Mouse (Mus musculus) spleen, adult 2 months (tissue): Measurements from ENCODE around the gene Sema3g. TPM values are rescaled to one million over a fixed set of nuclear protein-coding genes. Genes with fewer than 3 reads are reported as not detected.

ENCODE experiments used
- DNase-seq, 2 experiments: peaks; one replicate each; pipeline versions ENCODE4 v3.0.0 to v3.0.0-alpha.2; 2012 to 2021; ENCODE audit warnings: low spot score in 2 of 2, low read depth in 1 of 2
- H3K27ac ChIP-seq: fragments of 200-500 bp; 2 replicates; pipeline ENCODE4 v1.5.1; 2012; ENCODE audit warnings: low read length, inconsistent platforms; ENCODE audit not compliant: insufficient read depth
- H3K27me3 ChIP-seq: fragments of 200-500 bp; 2 replicates; pipeline ENCODE4 v1.6.1; 2012; ENCODE audit warnings: mild to moderate bottlenecking, moderate library complexity, low read length, inconsistent platforms; ENCODE audit not compliant: control insufficient read depth, insufficient read depth
- H3K36me3 ChIP-seq: fragments of 200-500 bp; 2 replicates; pipeline ENCODE4 v1.6.1; 2012; ENCODE audit warnings: mild to moderate bottlenecking, low read length, inconsistent platforms; ENCODE audit not compliant: control insufficient read depth, insufficient read depth
- H3K4me1 ChIP-seq: fragments of 200-500 bp; 2 replicates; pipeline ENCODE4 v1.6.1; 2011; ENCODE audit warnings: inconsistent platforms; ENCODE audit not compliant: control insufficient read depth, insufficient read depth, insufficient read length
- H3K4me3 ChIP-seq: fragments of 200-500 bp; 2 replicates; pipeline ENCODE4 v1.5.1; 2011; ENCODE audit warnings: mild to moderate bottlenecking, inconsistent platforms; ENCODE audit not compliant: insufficient read depth, insufficient read length; ENCODE audit errors: extremely low read depth
- CTCF ChIP-seq: fragments of 200-500 bp; IDR thresholded peaks from 2 replicates; pipeline ENCODE4 v1.5.1; 2011; ENCODE audit warnings: mild to moderate bottlenecking, inconsistent platforms; ENCODE audit not compliant: insufficient read depth, insufficient read length, insufficient replicate concordance; ENCODE audit errors: extremely low read depth
- POLR2A ChIP-seq: fragments of 200-500 bp; IDR thresholded peaks from 2 replicates; pipeline ENCODE4 v1.6.1; 2011; ENCODE audit warnings: low read depth, low read length, inconsistent platforms
- WGBS: fragments of 180-500 bp; shearing (Covaris S2); methylation state at CpG from one replicate; pipeline ENCODE4 v1.1.7; 2018; 5-methylcytosine and 5-hydroxymethylcytosine counted together
- polyA plus RNA-seq: library from polyadenylated mRNA; depleted of rRNA; stranded (reverse); fragments of >200 nt; gene quantifications from 2 replicates; pipeline ENCODE4 v1.2.3, GENCODE M21; 2012; rRNA removed

Sema3g gene
- polyA plus RNA-seq, 1 experiment = 4.3 TPM

GRCm38 (mm10) chr14:31269456-31270100, 51.9 kb downstream of the Sema3g start:
- TF ChIP-seq CTCF = no peak
- no peak for TF ChIP-seq POLR2A
- no peak overlapping the region for H3K27ac ChIP-seq
- no peaks in the 10 kb centered on the region for H3K4me1 ChIP-seq
- H3K27me3 ChIP-seq = no peaks in the 10 kb centered on the region
- no peak for DNase-seq
- H3K36me3 ChIP-seq = no peaks in the 10 kb centered on the region
- H3K4me3 ChIP-seq = no peak overlapping the region
- WGBS = 32% methylated on average over 28 of the region's 28 CpGs

- Histone ChIP-seq H3K4me3 (no peak overlapping the region), H3K27ac (no peak overlapping the region), H3K36me3 (no peaks in the 10 kb centered on the region), H3K27me3 (no peaks in the 10 kb centered on the region), H3K4me1 (no peaks in the 10 kb centered on the region)
- TF ChIP-seq POLR2A = no peak
- no peak for TF ChIP-seq CTCF
- DNase-seq = no peak
- WGBS = 88% methylated on average over 6 of the region's 6 CpGs
These were observed 53.5 kb downstream of the Sema3g start for GRCm38 (mm10) chr14:31271121-31271520.

GRCm38 (mm10) chr14:31272164-31272563, 54.5 kb downstream of the Sema3g start:
- DNase-seq = peak; percentile 52 to 70
- H3K27ac ChIP-seq = no peak overlapping the region
- H3K36me3 ChIP-seq = no peaks in the 10 kb centered on the region
- 25% methylated on average over 7 of the region's 7 CpGs for WGBS
- no peak overlapping the region for H3K4me3 ChIP-seq
- no peak for TF ChIP-seq POLR2A
- peak; percentile 83; the same call in 1 of the 2 replicates for TF ChIP-seq CTCF
- H3K27me3 ChIP-seq = no peaks in the 10 kb centered on the region
- no peaks in the 10 kb centered on the region for H3K4me1 ChIP-seq

Other genes starting within 250 kb of the Sema3g start
- 5.4 and 7.4 TPM in 2 replicates for gene Glt8d1, start 216.5 kb upstream of the Sema3g start, polyA plus RNA-seq
- gene Spcs1, start 216.2 kb upstream of the Sema3g start, polyA plus RNA-seq = 49.4 and 50.8 TPM in 2 replicates
- 9.2 and 14.4 TPM in 2 replicates for gene Pbrm1, start 198.7 kb upstream of the Sema3g start, polyA plus RNA-seq
- gene Gnl3, start 198.7 kb upstream of the Sema3g start, polyA plus RNA-seq = 13.0 and 16.3 TPM in 2 replicates
- gene Smim4, start 88.9 kb upstream of the Sema3g start, polyA plus RNA-seq = 33.3 and 44.2 TPM in 2 replicates
- 30.3 and 46.4 TPM in 2 replicates for gene Nt5dc2, start 86.8 kb upstream of the Sema3g start, polyA plus RNA-seq
- gene Stab1, start 49.2 kb upstream of the Sema3g start, polyA plus RNA-seq = 42.1 and 44.3 TPM in 2 replicates
- gene Tnnc1, start 9.5 kb upstream of the Sema3g start, polyA plus RNA-seq = 0.18 and 0.62 TPM in 2 replicates
- gene Nisch, start 914 bp upstream of the Sema3g start, polyA plus RNA-seq = 257 and 263 TPM in 2 replicates
- gene Phf7, start 33.5 kb downstream of the Sema3g start, polyA plus RNA-seq = 4.9 and 6.3 TPM in 2 replicates
- gene Bap1, start 33.6 kb downstream of the Sema3g start, polyA plus RNA-seq = 31.8 and 40.6 TPM in 2 replicates
- 0.29 and 0.30 TPM in 2 replicates for gene Dnah1, start 106.0 kb downstream of the Sema3g start, polyA plus RNA-seq
- 7.8 and 9.0 TPM in 2 replicates for gene Capn7, start 118.8 kb downstream of the Sema3g start, polyA plus RNA-seq
- gene Sh3bp5, start 218.2 kb downstream of the Sema3g start, polyA plus RNA-seq = 36.0 and 43.0 TPM in 2 replicates